Mouse (Mus musculus): ENCODE measurements around the gene Pkd1l1. TPM values are rescaled to one million over a fixed set of nuclear protein-coding genes. Genes with fewer than 3 reads are reported as not detected.

Pkd1l1 gene
- polyA plus RNA-seq, 1 experiment from 2014 or later: 0.07 TPM

Other genes starting within 250 kb of the Pkd1l1 start
- 25.1 and 28.5 TPM in 2 replicates for gene Hus1, start 37.9 kb upstream of the Pkd1l1 start, polyA plus RNA-seq (2016; fragmentation: Nextera tagmentation; extraction: Ambion mirVana)
- gene Gm11992, start 75.3 kb upstream of the Pkd1l1 start, polyA plus RNA-seq (2016; fragmentation: Nextera tagmentation; extraction: Ambion mirVana): 0.35 TPM in 2 replicates
- not detected in 2 replicates for gene Sun3, start 75.7 kb upstream of the Pkd1l1 start, polyA plus RNA-seq (2016; fragmentation: Nextera tagmentation; extraction: Ambion mirVana)
- 3.7 and 8.6 TPM in 2 replicates for gene Upp1, start 144.8 kb upstream of the Pkd1l1 start, polyA plus RNA-seq (2016; fragmentation: Nextera tagmentation; extraction: Ambion mirVana)
- gene Abca13, start 218.7 kb upstream of the Pkd1l1 start, polyA plus RNA-seq (2016; fragmentation: Nextera tagmentation; extraction: Ambion mirVana): 0.04 and 0.05 TPM in 2 replicates